Mouse (Mus musculus) mouse embryonic stem cell (cell line): ENCODE measurements around the gene Slc9a1.

ENCODE experiments used
- in situ Hi-C, 2 experiments: fragments of 300-500 bp; cut with MboI; formaldehyde crosslinking; loops; 1 replicate in 1 of 2; 3 replicates in 1 of 2; pipeline ENCODE4 v1.14.3; 2019 to 2020; ENCODE audit warnings: low sequenced_read_pairs in 2 of 2, low pct_unique_long_range_greater_than_20kb in 1 of 2, mixed read lengths in 1 of 2; ENCODE audit not compliant: unreplicated experiment in 1 of 2

The Slc9a1 gene

GRCm38 (mm10) chr4:133419312-133420004 is 50.0 kb downstream of the Slc9a1 start:
- in situ Hi-C loops: loop anchor here in 1 of 2 experiments (5.0 kb wide), 1 partner anchor 33 kb away; no protein-coding TSS in a partner anchor

GRCm38 (mm10) chr4:133421989-133422388 is 52.5 kb downstream of the Slc9a1 start:
- in situ Hi-C loops: no loop called here

GRCm38 (mm10) chr4:133422601-133423000 is 53.1 kb downstream of the Slc9a1 start:
- in situ Hi-C loops: no loop called here

GRCm38 (mm10) chr4:133423108-133423507 is 53.6 kb downstream of the Slc9a1 start:
- in situ Hi-C loops: no loop called here

GRCm38 (mm10) chr4:133423691-133424090 is 54.2 kb downstream of the Slc9a1 start:
- in situ Hi-C loops: no loop called here

GRCm38 (mm10) chr4:133424100-133424499 is 54.6 kb downstream of the Slc9a1 start:
- in situ Hi-C loops: no loop called here

GRCm38 (mm10) chr4:133426141-133426540 is 56.6 kb downstream of the Slc9a1 start:
- in situ Hi-C loops: no loop called here

- in situ Hi-C loops: no loop called here
Observed at GRCm38 (mm10) chr4:133431508-133431907, 62.0 kb downstream of the Slc9a1 start.

GRCm38 (mm10) chr4:133432560-133433171 is 63.2 kb downstream of the Slc9a1 start:
- in situ Hi-C loops: no loop called here

GRCm38 (mm10) chr4:133435921-133436320 is 66.4 kb downstream of the Slc9a1 start:
- in situ Hi-C loops: no loop called here

GRCm38 (mm10) chr4:133439460-133440376 is 70.2 kb downstream of the Slc9a1 start:
- in situ Hi-C loops: no loop called here

GRCm38 (mm10) chr4:133440377-133440795 is 70.9 kb downstream of the Slc9a1 start:
- in situ Hi-C loops: no loop called here

GRCm38 (mm10) chr4:133442194-133442593 is 72.7 kb downstream of the Slc9a1 start:
- in situ Hi-C loops: no loop called here

- in situ Hi-C loops: no loop called here
Observed at GRCm38 (mm10) chr4:133443085-133443484, 73.6 kb downstream of the Slc9a1 start.

GRCm38 (mm10) chr4:133445727-133446126 is 76.2 kb downstream of the Slc9a1 start:
- in situ Hi-C loops: no loop called here

GRCm38 (mm10) chr4:133447366-133447765 is 77.9 kb downstream of the Slc9a1 start:
- in situ Hi-C loops: no loop called here

GRCm38 (mm10) chr4:133447967-133448366 is 78.5 kb downstream of the Slc9a1 start:
- in situ Hi-C loops: no loop called here

GRCm38 (mm10) chr4:133448708-133449388 is 79.3 kb downstream of the Slc9a1 start:
- in situ Hi-C loops: no loop called here
